Mouse (Mus musculus): ENCODE results near the gene Serinc2. TPM values are rescaled to one million over a fixed set of nuclear protein-coding genes. Genes with fewer than 3 reads are reported as not detected.

The Serinc2 gene
- polyA plus RNA-seq, 1 experiment from 2014 or later, result 35.5 TPM

- Histone ChIP-seq H3K9me3 (ENCODE audit: control insufficient read depth, low read length) (no peaks in the 10 kb centered on the region), H3K27me3 (ENCODE audit: control insufficient read depth, insufficient read depth, low read length) (no peaks in the 10 kb centered on the region), H3K4me3 (replicated peaks; ENCODE audit: low read length) (no peak overlapping the region), H3K9ac (no peak overlapping the region), H3K4me2 (replicated peaks) (no peak overlapping the region), H3K27ac (no peak overlapping the region), H3K4me1 (replicated peaks; ENCODE audit: control insufficient read depth, insufficient read depth, low read length) (no peaks in the 10 kb centered on the region), H3K36me3 (replicated peaks; ENCODE audit: control insufficient read depth, insufficient read depth) (peaks cover 67% of the 10 kb centered on the region)
- ATAC-seq (ENCODE audit: low FRiP score) (no peak), DNase-seq (ENCODE audit: low spot score) (no peak)
- 77% methylated on average over 13 of the region's 13 CpGs for WGBS
These were observed 36.9 kb upstream of the Serinc2 start for GRCm38 (mm10) chr4:130315771-130316527.

- 89% methylated on average over 4 of the region's 4 CpGs for WGBS
- Histone ChIP-seq H3K4me2 (replicated peaks) (no peak overlapping the region), H3K27ac (no peak overlapping the region), H3K4me3 (replicated peaks; ENCODE audit: low read length) (no peak overlapping the region), H3K4me1 (replicated peaks; ENCODE audit: control insufficient read depth, insufficient read depth, low read length) (peaks cover 7% of the 10 kb centered on the region), H3K36me3 (replicated peaks; ENCODE audit: control insufficient read depth, insufficient read depth) (peaks cover 56% of the 10 kb centered on the region), H3K9me3 (ENCODE audit: control insufficient read depth, low read length) (no peaks in the 10 kb centered on the region), H3K27me3 (ENCODE audit: control insufficient read depth, insufficient read depth, low read length) (no peaks in the 10 kb centered on the region), H3K9ac (no peak overlapping the region)
- DNase-seq (ENCODE audit: low spot score) (no peak), ATAC-seq (ENCODE audit: low FRiP score) (no peak)
These were observed 34.5 kb upstream of the Serinc2 start for GRCm38 (mm10) chr4:130313552-130313951.

- peaks cover 48% of the 10 kb centered on the region for H3K36me3 ChIP-seq (replicated peaks; ENCODE audit: control insufficient read depth, insufficient read depth)
- DNase-seq (ENCODE audit: low spot score) (no peak), ATAC-seq (ENCODE audit: low FRiP score) (no peak)
- peaks cover under 1% of the 10 kb centered on the region; the same call in 1 of the 2 replicates for H3K27me3 ChIP-seq (ENCODE audit: control insufficient read depth, insufficient read depth, low read length)
- H3K9ac ChIP-seq, result no peak overlapping the region
- H3K4me1 ChIP-seq (replicated peaks; ENCODE audit: control insufficient read depth, insufficient read depth, low read length), result peaks cover 10% of the 10 kb centered on the region
- H3K4me2 ChIP-seq (replicated peaks), result no peak overlapping the region
- no peak overlapping the region for H3K27ac ChIP-seq
- 91% methylated on average over 3 of the region's 3 CpGs for WGBS
- no peaks in the 10 kb centered on the region for H3K9me3 ChIP-seq (ENCODE audit: control insufficient read depth, low read length)
- H3K4me3 ChIP-seq (replicated peaks; ENCODE audit: low read length), result no peak overlapping the region
These were observed 33.5 kb upstream of the Serinc2 start for GRCm38 (mm10) chr4:130312526-130312925.

GRCm38 (mm10) chr4:130309254-130309653 is 30.2 kb upstream of the Serinc2 start:
- Histone ChIP-seq H3K9ac (peak overlapping the region; percentile 84), H3K9me3 (ENCODE audit: control insufficient read depth, low read length) (no peaks in the 10 kb centered on the region), H3K27ac (peak overlapping the region; percentile 49), H3K36me3 (replicated peaks; ENCODE audit: control insufficient read depth, insufficient read depth) (peaks cover 19% of the 10 kb centered on the region), H3K4me2 (replicated peaks) (peak overlapping the region; percentile 95), H3K27me3 (ENCODE audit: control insufficient read depth, insufficient read depth, low read length) (peaks cover 13% of the 10 kb centered on the region), H3K4me3 (replicated peaks; ENCODE audit: low read length) (peak overlapping the region; percentile 59), H3K4me1 (replicated peaks; ENCODE audit: control insufficient read depth, insufficient read depth, low read length) (peaks cover 11% of the 10 kb centered on the region)
- WGBS, result 47% methylated on average over 8 of the region's 8 CpGs
- DNase-seq (ENCODE audit: low spot score), result no peak
- ATAC-seq (ENCODE audit: low FRiP score), result no peak

GRCm38 (mm10) chr4:130308231-130309081 is 29.5 kb upstream of the Serinc2 start, which contains the start of the genes Fabp3 and Gm10570:
Fabp3 (plus strand) TSS chr4:130308595.
Gm10570 (minus strand) TSS chr4:130308674.
- peak within 1 kb of the TSS; percentile 84 for H3K9ac ChIP-seq
- ATAC-seq (ENCODE audit: low FRiP score), result peak; percentile 63
- H3K27ac ChIP-seq, result peak within 1 kb of the TSS; percentile 49
- H3K4me3 ChIP-seq (replicated peaks; ENCODE audit: low read length), result peak within 1 kb of the TSS; percentile 59
- H3K9me3 ChIP-seq (ENCODE audit: control insufficient read depth, low read length), result no peaks in the 10 kb centered on the region
- peaks cover 13% of the 10 kb centered on the region for H3K27me3 ChIP-seq (ENCODE audit: control insufficient read depth, insufficient read depth, low read length)
- peak; percentile 69 for DNase-seq (ENCODE audit: low spot score)
- under 1% methylated on average over 51 of the region's 52 CpGs for WGBS
- H3K36me3 ChIP-seq (replicated peaks; ENCODE audit: control insufficient read depth, insufficient read depth), result peaks cover 11% of the 10 kb centered on the region; the same call in 1 of the 2 replicates
- H3K4me1 ChIP-seq (replicated peaks; ENCODE audit: control insufficient read depth, insufficient read depth, low read length), result peaks cover 11% of the 10 kb centered on the region
- peak within 1 kb of the TSS; percentile 95 for H3K4me2 ChIP-seq (replicated peaks)

GRCm38 (mm10) chr4:130307851-130308230 is 28.8 kb upstream of the Serinc2 start:
- peak; percentile 36 for DNase-seq (ENCODE audit: low spot score)
- Histone ChIP-seq H3K27ac (peak overlapping the region; percentile 49; the same call in 1 of the 2 replicates), H3K4me3 (replicated peaks; ENCODE audit: low read length) (peak overlapping the region; percentile 59), H3K4me1 (replicated peaks; ENCODE audit: control insufficient read depth, insufficient read depth, low read length) (peaks cover 11% of the 10 kb centered on the region), H3K9me3 (ENCODE audit: control insufficient read depth, low read length) (no peaks in the 10 kb centered on the region), H3K4me2 (replicated peaks) (peak overlapping the region; percentile 95), H3K27me3 (ENCODE audit: control insufficient read depth, insufficient read depth, low read length) (peaks cover 13% of the 10 kb centered on the region), H3K36me3 (replicated peaks; ENCODE audit: control insufficient read depth, insufficient read depth) (peaks cover 5% of the 10 kb centered on the region; the same call in 1 of the 2 replicates), H3K9ac (peak overlapping the region; percentile 84)
- peak; percentile 7; the same call in 1 of the 2 replicates for ATAC-seq (ENCODE audit: low FRiP score)
- under 1% methylated on average over 23 of the region's 23 CpGs for WGBS

- peaks cover 11% of the 10 kb centered on the region for H3K4me1 ChIP-seq (replicated peaks; ENCODE audit: control insufficient read depth, insufficient read depth, low read length)
- H3K36me3 ChIP-seq (replicated peaks; ENCODE audit: control insufficient read depth, insufficient read depth), result no peaks in the 10 kb centered on the region
- no peak for DNase-seq (ENCODE audit: low spot score)
- 78% methylated on average over 10 of the region's 10 CpGs for WGBS
- H3K4me3 ChIP-seq (replicated peaks; ENCODE audit: low read length), result peak overlapping the region; percentile 59; the same call in 1 of the 2 replicates
- no peak overlapping the region for H3K27ac ChIP-seq
- H3K9ac ChIP-seq, result no peak overlapping the region
- peak overlapping the region; percentile 95 for H3K4me2 ChIP-seq (replicated peaks)
- ATAC-seq (ENCODE audit: low FRiP score), result no peak
- H3K27me3 ChIP-seq (ENCODE audit: control insufficient read depth, insufficient read depth, low read length), result peaks cover 13% of the 10 kb centered on the region
- no peaks in the 10 kb centered on the region for H3K9me3 ChIP-seq (ENCODE audit: control insufficient read depth, low read length)
These were observed 28.0 kb upstream of the Serinc2 start for GRCm38 (mm10) chr4:130306796-130307630.

GRCm38 (mm10) chr4:130304746-130305145 is 25.7 kb upstream of the Serinc2 start:
- H3K27me3 ChIP-seq (ENCODE audit: control insufficient read depth, insufficient read depth, low read length), result peaks cover 13% of the 10 kb centered on the region
- 18% methylated on average over 3 of the region's 3 CpGs for WGBS
- H3K4me2 ChIP-seq (replicated peaks), result no peak overlapping the region
- peaks cover 11% of the 10 kb centered on the region for H3K4me1 ChIP-seq (replicated peaks; ENCODE audit: control insufficient read depth, insufficient read depth, low read length)
- no peaks in the 10 kb centered on the region for H3K36me3 ChIP-seq (replicated peaks; ENCODE audit: control insufficient read depth, insufficient read depth)
- no peak overlapping the region for H3K9ac ChIP-seq
- ATAC-seq (ENCODE audit: low FRiP score) (no peak), DNase-seq (ENCODE audit: low spot score) (no peak)
- no peaks in the 10 kb centered on the region for H3K9me3 ChIP-seq (ENCODE audit: control insufficient read depth, low read length)
- no peak overlapping the region for H3K4me3 ChIP-seq (replicated peaks; ENCODE audit: low read length)
- no peak overlapping the region for H3K27ac ChIP-seq
